15 mouse cellular contexts compared by ENCODE assay signal in genomic region chr11:53013906-53014305, GRCm38 (mm10).
"Had no signal": no experiment of that assay in that cellular context is flagged by ENCODE, and none has a peak within 500 bp of the region (broad histone marks: within the 10 kb centered on the region; RNA-seq: fewer than 3 reads in every experiment).

No protein-coding gene starts in this region.

- H3K27ac ChIP-seq: kidney, postnatal 0 days; layer of hippocampus, adult 2 months; limb, embryonic 15.5 days; liver, embryonic 12.5 days; midbrain, embryonic 13.5 days; neural tube, embryonic 15.5 days; stomach, postnatal 0 days had no signal

- ATAC-seq: liver, embryonic 12.5 days; midbrain, embryonic 13.5 days had no signal

- H3K27me3 ChIP-seq: limb, embryonic 15.5 days; liver, embryonic 12.5 days; midbrain, embryonic 13.5 days had no signal

- H3K4me1 ChIP-seq: liver, embryonic 12.5 days; midbrain, embryonic 13.5 days; neural tube, embryonic 15.5 days had no signal

- H3K9ac ChIP-seq: limb, embryonic 15.5 days; liver, embryonic 12.5 days; lung, embryonic 14.5 days; midbrain, embryonic 13.5 days; neural tube, embryonic 15.5 days had no signal

- H3K4me3 ChIP-seq: layer of hippocampus, adult 2 months; limb, embryonic 15.5 days; liver, embryonic 12.5 days; midbrain, embryonic 13.5 days; myocyte; neural tube, embryonic 15.5 days had no signal

- DNase-seq: kidney, postnatal 36 days; lung, embryonic 14.5 days; lung, postnatal 14 days; right cerebral cortex, adult 18-20 months; right cerebral cortex, postnatal 25 days; thymus, adult 18-20 months; thymus, postnatal 14 days had no signal

- H3K36me3 ChIP-seq: limb, embryonic 15.5 days; liver, embryonic 12.5 days; midbrain, embryonic 13.5 days; neural tube, embryonic 15.5 days had no signal

- H3K4me2 ChIP-seq: limb, embryonic 15.5 days; liver, embryonic 12.5 days; lung, embryonic 14.5 days; midbrain, embryonic 13.5 days; neural tube, embryonic 15.5 days had no signal

- H3K9me3 ChIP-seq: limb, embryonic 15.5 days; liver, embryonic 12.5 days; midbrain, embryonic 13.5 days; neural tube, embryonic 15.5 days had no signal
